In genomic region chr11:78343381-78344327, GRCm38 (mm10) we compare ENCODE assay signal across 8 mouse cellular contexts. TPM values are rescaled to one million over a fixed set of nuclear protein-coding genes. Genes with fewer than 3 reads are reported as not detected.
DNase-seq lines count a peak whose midpoint lies in the region; ATAC-seq and TF ChIP-seq lines count a peak whose summit lies in the region.

Gene Unc119 (plus strand): TSS chr11:78343482.

- CTCF ChIA-PET in Patski (lab: Charles Lee): interaction anchor here (0.9 kb wide), 1 partner anchor 81 kb away, joined by 3 read pairs; no protein-coding TSS in a partner anchor

- 2% methylated on average over 46 of the region's 66 CpGs for WGBS in hindbrain, embryonic 12.5 days

- H3K4me3 ChIP-seq in hindbrain, embryonic 12.5 days: peak within 1 kb of the TSS; percentile 89

- TF ChIP-seq CTCF in Patski (IDR thresholded peaks at IDR 0.05): no peak

- in situ Hi-C loops in Patski (cut with MboI; ENCODE audit: low pct_unique_long_range_greater_than_20kb): no loop called here

- H3K9me3 ChIP-seq in hindbrain, embryonic 12.5 days (replicated peaks): no peaks in the 10 kb centered on the region

- peaks cover 38% of the 10 kb centered on the region for H3K36me3 ChIP-seq in hindbrain, embryonic 12.5 days

- DNase-seq in Patski (ENCODE audit: low read depth, low spot score): no peak
- peak; percentile 76 for DNase-seq in cerebellum, adult 9-10 months
- DNase-seq in frontal cortex, adult 2 months (ENCODE audit: extremely low spot score in 1 of 2, low spot score in 1 of 2): peak in 1 of 2 experiments; percentile 71
- DNase-seq in layer of hippocampus, postnatal 25 days (ENCODE audit: extremely low spot score in 1 of 2, low spot score in 1 of 2): peak in 1 of 2 experiments; percentile 63
- peak; percentile 78 for DNase-seq in lung, postnatal 14 days
- peak; percentile 88 for DNase-seq in ovary, postnatal 36 days (ENCODE audit: low spot score)
- peak; percentile 86 for DNase-seq in thymus, postnatal 25 days

- peak within 1 kb of the TSS; percentile 79 for H3K4me2 ChIP-seq in hindbrain, embryonic 12.5 days (replicated peaks)

- H3K4me1 ChIP-seq in hindbrain, embryonic 12.5 days: peaks cover 36% of the 10 kb centered on the region

- POLR2A ChIA-PET in Patski (lab: Charles Lee): interaction anchor here (0.5 to 1.1 kb wide), 4 partner anchors 12 to 1498 kb away, joined by 3 to 4 read pairs (median 3); no protein-coding TSS in a partner anchor

- H3K27ac ChIP-seq in hindbrain, embryonic 12.5 days: peak within 1 kb of the TSS; percentile 94

- ATAC-seq in Patski: peak; percentile 41
- ATAC-seq in hindbrain, embryonic 12.5 days (ENCODE audit: low FRiP score): peak; percentile 79

- H3K27me3 ChIP-seq in Patski: no peaks in the 10 kb centered on the region
- no peaks in the 10 kb centered on the region for H3K27me3 ChIP-seq in hindbrain, embryonic 12.5 days

- peak within 1 kb of the TSS; percentile 94 for H3K9ac ChIP-seq in hindbrain, embryonic 12.5 days

RNA-seq across cellular contexts. Expression of gene Unc119, which starts in this region (rescaled TPM):
- 55.0 TPM for polyA plus RNA-seq in Patski (2021)
- polyA plus RNA-seq in frontal cortex, adult 2 months (2012; rRNA removed): 69.3 and 73.8 TPM in 2 replicates
- polyA plus RNA-seq in hindbrain, embryonic 12.5 days (2016; fragmentation: Nextera tagmentation; extraction: Ambion mirVana): 86.0 and 92.7 TPM in 2 replicates
- total RNA-seq in layer of hippocampus, postnatal 25 days (2021): 10 to 100 TPM; 29.6 to 32.5 TPM
